Mouse (Mus musculus): ENCODE measurements around the gene Phyhipl.
A peak's percentile ranks its signal among the peaks of the same experiment; 100 is the strongest.

The Phyhipl gene

GRCm38 (mm10) chr10:70655828-70656227 is at the start of gene Phyhipl:
TSS of gene Phyhipl (minus strand) at chr10:70655965.
- no peak for DNase-seq

GRCm38 (mm10) chr10:70703211-70703610 is 47.4 kb upstream of the Phyhipl start:
- DNase-seq, result no peak

GRCm38 (mm10) chr10:70699581-70699980 is 43.8 kb upstream of the Phyhipl start:
- DNase-seq, result no peak

GRCm38 (mm10) chr10:70698014-70698413 is 42.2 kb upstream of the Phyhipl start:
- no peak for DNase-seq

- DNase-seq, result no peak
Observed at GRCm38 (mm10) chr10:70696748-70697585, 41.2 kb upstream of the Phyhipl start.

- DNase-seq, result no peak
Observed at GRCm38 (mm10) chr10:70689346-70689745, 33.6 kb upstream of the Phyhipl start.

GRCm38 (mm10) chr10:70688881-70689280 is 33.1 kb upstream of the Phyhipl start:
- DNase-seq, result no peak

GRCm38 (mm10) chr10:70686941-70687703 is 31.4 kb upstream of the Phyhipl start:
- DNase-seq, result no peak

GRCm38 (mm10) chr10:70686505-70686904 is 30.7 kb upstream of the Phyhipl start:
- peak in 1 of 2 experiments; percentile 6 for DNase-seq

GRCm38 (mm10) chr10:70683508-70683907 is 27.7 kb upstream of the Phyhipl start:
- no peak for DNase-seq

GRCm38 (mm10) chr10:70677946-70678345 is 22.2 kb upstream of the Phyhipl start:
- DNase-seq, result no peak

GRCm38 (mm10) chr10:70656272-70656671 is 507 bp upstream of the Phyhipl start:
- no peak for DNase-seq

- no peak for DNase-seq
Observed at GRCm38 (mm10) chr10:70654655-70655054, 1.1 kb downstream of the Phyhipl start.

- DNase-seq, result no peak
Observed at GRCm38 (mm10) chr10:70654139-70654538, 1.6 kb downstream of the Phyhipl start.

- no peak for DNase-seq
Observed at GRCm38 (mm10) chr10:70651769-70652648, 3.8 kb downstream of the Phyhipl start.

GRCm38 (mm10) chr10:70648831-70649230 is 6.9 kb downstream of the Phyhipl start:
- DNase-seq, result peak in 1 of 2 experiments; percentile 6

- DNase-seq, result no peak
Observed at GRCm38 (mm10) chr10:70643131-70643530, 12.6 kb downstream of the Phyhipl start.

GRCm38 (mm10) chr10:70640896-70641596 is 14.7 kb downstream of the Phyhipl start:
- DNase-seq, result no peak

GRCm38 (mm10) chr10:70640075-70640737 is 15.6 kb downstream of the Phyhipl start:
- DNase-seq, result no peak

GRCm38 (mm10) chr10:70637640-70638328 is 18.0 kb downstream of the Phyhipl start:
- DNase-seq, result no peak

- no peak for DNase-seq
Observed at GRCm38 (mm10) chr10:70635261-70635660, 20.5 kb downstream of the Phyhipl start.

Data from cerebellum, postnatal 25 days (tissue).